Mouse (Mus musculus) heart, embryonic 15.5 days (tissue): Measurements from ENCODE around the gene Robo1. TPM values are rescaled to one million over a fixed set of nuclear protein-coding genes. Genes with fewer than 3 reads are reported as not detected.

Source experiments
- ATAC-seq: fragments of 200-750 bp; cut with Nextera tagmentation; replicated peaks from 2 replicates; pipeline ENCODE4 v1.8.0; 2017; ENCODE audit warnings: low read depth, moderate TSS enrichment; ENCODE audit not compliant: insufficient number of reproducible peaks, insufficient read depth, low FRiP score
- H3K27ac ChIP-seq: fragments of 300-500 bp; sonication (generic); 2 replicates; pipeline ENCODE4 v1.5.1; 2015; ENCODE audit warnings: mild to moderate bottlenecking, inconsistent platforms
- H3K27me3 ChIP-seq: fragments of 300-500 bp; sonication (generic); 2 replicates; pipeline ENCODE4 v1.6.1; 2015; ENCODE audit warnings: inconsistent platforms
- H3K36me3 ChIP-seq: fragments of 300-500 bp; sonication (generic); 2 replicates; pipeline ENCODE4 v1.6.1; 2015; ENCODE audit warnings: mild to moderate bottlenecking, inconsistent platforms
- H3K4me1 ChIP-seq: fragments of 300-500 bp; sonication (generic); replicated peaks from 2 replicates; pipeline ENCODE4 v1.6.1; 2015; ENCODE audit warnings: inconsistent platforms
- H3K4me2 ChIP-seq: fragments of 300-500 bp; sonication (generic); 2 replicates; pipeline ENCODE4 v1.6.1; 2015; ENCODE audit warnings: inconsistent platforms, mild to moderate bottlenecking, moderate library complexity
- H3K4me3 ChIP-seq: fragments of 300-500 bp; sonication (generic); 2 replicates; pipeline ENCODE4 v1.5.1; 2015; ENCODE audit warnings: mild to moderate bottlenecking, inconsistent platforms
- H3K9ac ChIP-seq: fragments of 300-500 bp; sonication (generic); 2 replicates; pipeline ENCODE4 v1.6.1; 2015; ENCODE audit warnings: mild to moderate bottlenecking, inconsistent platforms
- H3K9me3 ChIP-seq: fragments of 300-500 bp; sonication (generic); replicated peaks from 2 replicates; pipeline ENCODE4 v1.6.1; 2016; ENCODE audit warnings: inconsistent platforms
- whole genome bisulfite sequencing: fragments of 180-500 bp; shearing (Covaris S2); methylation state at CpG from one replicate; pipeline ENCODE4 v1.1.7; 2015; ENCODE audit warnings: mixed read lengths; 5-methylcytosine and 5-hydroxymethylcytosine counted together
- polyA plus RNA-seq: library from polyadenylated mRNA; unstranded; fragments of >200 nt; fragmentation: Nextera tagmentation; extraction: Ambion mirVana; gene quantifications from 2 replicates; pipeline ENCODE4 v1.2.1, GENCODE M21; 2015

The Robo1 gene
- polyA plus RNA-seq, 1 experiment from 2014 or later = 10.2 TPM

- Histone ChIP-seq H3K27me3 (no peaks in the 10 kb centered on the region), H3K4me1 (peaks cover 11% of the 10 kb centered on the region), H3K27ac (no peak overlapping the region), H3K36me3 (no peaks in the 10 kb centered on the region), H3K4me3 (no peak overlapping the region), H3K9ac (no peak overlapping the region), H3K9me3 (no peaks in the 10 kb centered on the region), H3K4me2 (no peak overlapping the region)
- ATAC-seq = no peak
- WGBS = 75% methylated on average over 6 of the region's 6 CpGs
Measured at GRCm38 (mm10) chr16:72928525-72929122, 620.5 kb downstream of the Robo1 start.

GRCm38 (mm10) chr16:72930871-72931270 lies 622.8 kb downstream of the Robo1 start:
- no peaks in the 10 kb centered on the region for H3K9me3 ChIP-seq
- H3K4me2 ChIP-seq = no peak overlapping the region
- H3K27ac ChIP-seq = no peak overlapping the region
- WGBS = 81% methylated on average over 4 of the region's 4 CpGs
- H3K4me3 ChIP-seq = no peak overlapping the region
- H3K4me1 ChIP-seq = no peaks in the 10 kb centered on the region
- H3K9ac ChIP-seq = no peak overlapping the region
- H3K27me3 ChIP-seq = no peaks in the 10 kb centered on the region
- H3K36me3 ChIP-seq = no peaks in the 10 kb centered on the region
- ATAC-seq = no peak

GRCm38 (mm10) chr16:72934908-72935307 lies 626.8 kb downstream of the Robo1 start:
- Histone ChIP-seq H3K36me3 (no peaks in the 10 kb centered on the region), H3K27me3 (no peaks in the 10 kb centered on the region), H3K4me2 (no peak overlapping the region), H3K4me3 (no peak overlapping the region), H3K9me3 (no peaks in the 10 kb centered on the region), H3K9ac (no peak overlapping the region), H3K27ac (no peak overlapping the region), H3K4me1 (no peaks in the 10 kb centered on the region)
- ATAC-seq = no peak

GRCm38 (mm10) chr16:72937183-72937582 lies 629.1 kb downstream of the Robo1 start:
- ATAC-seq = no peak
- Histone ChIP-seq H3K9me3 (no peaks in the 10 kb centered on the region), H3K9ac (no peak overlapping the region), H3K4me3 (no peak overlapping the region), H3K36me3 (no peaks in the 10 kb centered on the region), H3K27ac (no peak overlapping the region), H3K4me2 (no peak overlapping the region), H3K27me3 (no peaks in the 10 kb centered on the region), H3K4me1 (no peaks in the 10 kb centered on the region)
- WGBS = 57% methylated on average over 3 of the region's 3 CpGs

GRCm38 (mm10) chr16:72939862-72940261 lies 631.8 kb downstream of the Robo1 start:
- Histone ChIP-seq H3K4me2 (no peak overlapping the region), H3K9me3 (no peaks in the 10 kb centered on the region), H3K9ac (no peak overlapping the region), H3K27ac (no peak overlapping the region), H3K4me1 (no peaks in the 10 kb centered on the region), H3K27me3 (no peaks in the 10 kb centered on the region), H3K4me3 (no peak overlapping the region), H3K36me3 (no peaks in the 10 kb centered on the region)
- 79% methylated on average over 3 of the region's 3 CpGs for WGBS
- ATAC-seq = no peak

GRCm38 (mm10) chr16:72940786-72941185 lies 632.7 kb downstream of the Robo1 start:
- Histone ChIP-seq H3K4me2 (no peak overlapping the region), H3K4me1 (no peaks in the 10 kb centered on the region), H3K27me3 (no peaks in the 10 kb centered on the region), H3K4me3 (no peak overlapping the region), H3K36me3 (no peaks in the 10 kb centered on the region), H3K9ac (no peak overlapping the region), H3K9me3 (no peaks in the 10 kb centered on the region), H3K27ac (no peak overlapping the region)
- no peak for ATAC-seq
- WGBS = 81% methylated on average over 8 of the region's 8 CpGs

- Histone ChIP-seq H3K9ac (no peak overlapping the region), H3K27ac (no peak overlapping the region), H3K27me3 (no peaks in the 10 kb centered on the region), H3K4me3 (no peak overlapping the region), H3K4me2 (no peak overlapping the region), H3K36me3 (no peaks in the 10 kb centered on the region), H3K4me1 (no peaks in the 10 kb centered on the region), H3K9me3 (no peaks in the 10 kb centered on the region)
- 82% methylated on average over 4 of the region's 4 CpGs for WGBS
- ATAC-seq = no peak
Measured at GRCm38 (mm10) chr16:72944403-72944802, 636.3 kb downstream of the Robo1 start.

GRCm38 (mm10) chr16:72951969-72952368 lies 643.9 kb downstream of the Robo1 start:
- Histone ChIP-seq H3K9me3 (no peaks in the 10 kb centered on the region), H3K36me3 (no peaks in the 10 kb centered on the region), H3K4me3 (no peak overlapping the region), H3K4me1 (no peaks in the 10 kb centered on the region), H3K4me2 (no peak overlapping the region), H3K27ac (no peak overlapping the region), H3K27me3 (no peaks in the 10 kb centered on the region), H3K9ac (no peak overlapping the region)
- no peak for ATAC-seq
- 84% methylated on average over 6 of the region's 6 CpGs for WGBS

- ATAC-seq = no peak
- Histone ChIP-seq H3K9me3 (no peaks in the 10 kb centered on the region), H3K4me3 (no peak overlapping the region), H3K27ac (no peak overlapping the region), H3K27me3 (no peaks in the 10 kb centered on the region), H3K4me1 (no peaks in the 10 kb centered on the region), H3K4me2 (no peak overlapping the region), H3K36me3 (no peaks in the 10 kb centered on the region), H3K9ac (no peak overlapping the region)
- WGBS = 83% methylated on average over 11 of the region's 11 CpGs
Measured at GRCm38 (mm10) chr16:72959018-72959702, 651.1 kb downstream of the Robo1 start.

- no peak for ATAC-seq
- WGBS = 87% methylated on average over 6 of the region's 6 CpGs
- H3K9ac ChIP-seq = no peak overlapping the region
Measured at GRCm38 (mm10) chr16:72959823-72960222, 651.7 kb downstream of the Robo1 start.

GRCm38 (mm10) chr16:72963782-72964181 lies 655.7 kb downstream of the Robo1 start:
- no peaks in the 10 kb centered on the region for H3K9me3 ChIP-seq
- no peak overlapping the region for H3K27ac ChIP-seq
- 92% methylated on average over 3 of the region's 3 CpGs for WGBS
- no peak overlapping the region for H3K4me3 ChIP-seq
- H3K4me1 ChIP-seq = no peaks in the 10 kb centered on the region
- no peak overlapping the region for H3K9ac ChIP-seq
- H3K4me2 ChIP-seq = no peak overlapping the region
- no peak for ATAC-seq
- no peaks in the 10 kb centered on the region for H3K27me3 ChIP-seq
- no peaks in the 10 kb centered on the region for H3K36me3 ChIP-seq

More at GRCm38 (mm10) chr16:72959823-72960222, 651.7 kb downstream of the Robo1 start:
- H3K9me3 ChIP-seq = no peaks in the 10 kb centered on the region
- H3K27ac ChIP-seq = no peak overlapping the region
- H3K4me2 ChIP-seq = no peak overlapping the region
- H3K4me1 ChIP-seq = no peaks in the 10 kb centered on the region
- no peaks in the 10 kb centered on the region for H3K27me3 ChIP-seq
- no peak overlapping the region for H3K4me3 ChIP-seq
- no peaks in the 10 kb centered on the region for H3K36me3 ChIP-seq

- Histone ChIP-seq H3K9me3 (no peaks in the 10 kb centered on the region), H3K4me2 (no peak overlapping the region), H3K27me3 (no peaks in the 10 kb centered on the region), H3K4me1 (no peaks in the 10 kb centered on the region), H3K4me3 (no peak overlapping the region), H3K36me3 (no peaks in the 10 kb centered on the region), H3K27ac (no peak overlapping the region), H3K9ac (no peak overlapping the region)
- ATAC-seq = no peak
- WGBS = 85% methylated on average over 7 of the region's 7 CpGs
Measured at GRCm38 (mm10) chr16:72967509-72967908, 659.4 kb downstream of the Robo1 start.
